Mouse (Mus musculus) kidney, adult 2 months (tissue): ENCODE measurements around the gene B4galt1. TPM values are rescaled to one million over a fixed set of nuclear protein-coding genes. Genes with fewer than 3 reads are reported as not detected.

ENCODE experiments used
- DNase-seq: peaks from one replicate; pipeline ENCODE4 v3.0.0; 2021
- H3K27ac ChIP-seq: fragments of 200-500 bp; 2 replicates; pipeline ENCODE4 v1.5.1; 2012; ENCODE audit warnings: low read depth, low read length, control low read depth, inconsistent platforms; ENCODE audit not compliant: insufficient read depth
- H3K27me3 ChIP-seq: fragments of 200-500 bp; replicated peaks from 2 replicates; pipeline ENCODE4 v1.6.1; 2012; ENCODE audit warnings: mild to moderate bottlenecking, moderate library complexity, low read length, inconsistent platforms; ENCODE audit not compliant: control insufficient read depth, insufficient read depth
- H3K36me3 ChIP-seq: fragments of 200-500 bp; 2 replicates; pipeline ENCODE4 v1.6.1; 2012; ENCODE audit warnings: mild to moderate bottlenecking, moderate library complexity, low read length, inconsistent platforms; ENCODE audit not compliant: control insufficient read depth, insufficient read depth
- H3K4me1 ChIP-seq: fragments of 200-500 bp; 2 replicates; pipeline ENCODE4 v1.6.1; 2011; ENCODE audit warnings: low read length; ENCODE audit not compliant: control insufficient read depth, insufficient read depth
- H3K4me3 ChIP-seq: fragments of 200-500 bp; 2 replicates; pipeline ENCODE4 v1.5.1; 2011; ENCODE audit warnings: mild to moderate bottlenecking, low read depth, low read length, control low read depth; ENCODE audit not compliant: insufficient read depth
- CTCF ChIP-seq: fragments of 200-500 bp; conservative IDR thresholded peaks from 2 replicates; pipeline ENCODE4 v1.5.1; 2011; ENCODE audit warnings: low read depth, mild to moderate bottlenecking, control low read depth, low read length, moderate library complexity, mixed read lengths; ENCODE audit not compliant: insufficient read depth, insufficient read length
- POLR2A ChIP-seq: fragments of 200-500 bp; IDR thresholded peaks from one replicate; pipeline ENCODE4 v1.6.1; 2011; ENCODE audit warnings: low read depth, low read length, control low read depth
- WGBS: fragments of 180-500 bp; shearing (Covaris S2); methylation state at CpG from one replicate; pipeline ENCODE4 v1.1.7; 2018; 5-methylcytosine and 5-hydroxymethylcytosine counted together
- polyA plus RNA-seq: library from polyadenylated mRNA; depleted of rRNA; stranded (reverse); fragments of >200 nt; gene quantifications from 2 replicates; pipeline ENCODE4 v1.2.3, GENCODE M21; 2012; rRNA removed

Gene B4galt1
- polyA plus RNA-seq, 1 experiment: 22.2 TPM

- H3K4me1 ChIP-seq: no peaks in the 10 kb centered on the region
- H3K27ac ChIP-seq: peak within 1 kb of the TSS; percentile 67; the same call in 1 of the 2 replicates
- H3K36me3 ChIP-seq: peaks cover 4% of the 10 kb centered on the region; the same call in 1 of the 2 replicates
- WGBS: under 1% methylated on average over 40 of the region's 40 CpGs
- peak; percentile 98 for DNase-seq
- no peaks in the 10 kb centered on the region; the same call in 1 of the 2 replicates for H3K27me3 ChIP-seq
- peak within 1 kb of the TSS; percentile 98 for H3K4me3 ChIP-seq
- peak; percentile 20 for TF ChIP-seq POLR2A
- TF ChIP-seq CTCF: no peak
Observed at GRCm38 (mm10) chr4:40757780-40758420, 95.9 kb downstream of the B4galt1 start, which contains the start of gene Smu1. Gene Smu1, minus strand, starts transcription at chr4:40757923.

- no peak for DNase-seq
- under 1% methylated on average over 39 of the region's 39 CpGs for WGBS
- peak overlapping the region; percentile 67; the same call in 1 of the 2 replicates for H3K27ac ChIP-seq
Observed at GRCm38 (mm10) chr4:40757157-40757779, 96.5 kb downstream of the B4galt1 start.

More at GRCm38 (mm10) chr4:40757157-40757779, 96.5 kb downstream of the B4galt1 start:
- Histone ChIP-seq H3K36me3 (peaks cover 8% of the 10 kb centered on the region; the same call in 1 of the 2 replicates), H3K27me3 (no peaks in the 10 kb centered on the region), H3K4me1 (no peaks in the 10 kb centered on the region), H3K4me3 (peak overlapping the region; percentile 98)
- TF ChIP-seq POLR2A: no peak
- TF ChIP-seq CTCF: no peak

Other genes with a start within 250 kb of the B4galt1 start
- 7.2 and 8.9 TPM in 2 replicates for gene Aptx, start 150.8 kb downstream of the B4galt1 start, polyA plus RNA-seq
- gene Dnaja1, start 131.9 kb downstream of the B4galt1 start, polyA plus RNA-seq: 11.8 and 23.1 TPM in 2 replicates
- 21.2 and 30.1 TPM in 2 replicates for gene Smu1, start 96.1 kb downstream of the B4galt1 start, polyA plus RNA-seq
- gene Spink4, start 66.0 kb upstream of the B4galt1 start, polyA plus RNA-seq: 2.6 and 3.2 TPM in 2 replicates
- 133 and 162 TPM in 2 replicates for gene Bag1, start 94.3 kb upstream of the B4galt1 start, polyA plus RNA-seq
- gene Chmp5, start 94.4 kb upstream of the B4galt1 start, polyA plus RNA-seq: 25.7 and 41.9 TPM in 2 replicates
- 24.3 and 25.8 TPM in 2 replicates for gene Nfx1, start 116.9 kb upstream of the B4galt1 start, polyA plus RNA-seq
- gene Aqp7, start 194.1 kb upstream of the B4galt1 start, polyA plus RNA-seq: 30.1 and 30.6 TPM in 2 replicates
- gene Aqp3, start 244.2 kb upstream of the B4galt1 start, polyA plus RNA-seq: 311 and 352 TPM in 2 replicates